Mouse (Mus musculus) midbrain, embryonic 11.5 days (tissue): Measurements from ENCODE around the gene Ddit4. TPM values are rescaled to one million over a fixed set of nuclear protein-coding genes. Genes with fewer than 3 reads are reported as not detected.
"Not testable (repeated sequence)": the region's sequence is repeated elsewhere in the genome, so short reads cannot be mapped to it uniquely, and the experiment has no call there.

Experiments
- ATAC-seq: fragments of 200-750 bp; cut with Nextera tagmentation; 2 replicates; pipeline ENCODE4 v1.8.0; 2017; ENCODE audit warnings: moderate TSS enrichment, moderate library complexity; ENCODE audit not compliant: low FRiP score
- DNase-seq: peaks from one replicate; pipeline ENCODE4 v3.0.0; 2015; ENCODE audit warnings: low spot score; ENCODE audit errors: missing footprints
- H3K27ac ChIP-seq: fragments of 300-500 bp; sonication (generic); 2 replicates; pipeline ENCODE4 v1.5.1; 2014; ENCODE audit warnings: low read depth, low read length
- H3K27me3 ChIP-seq: fragments of 300-500 bp; sonication (generic); 2 replicates; pipeline ENCODE4 v1.6.1; 2014; ENCODE audit warnings: mild to moderate bottlenecking, low read length, moderate library complexity, mixed read lengths; ENCODE audit not compliant: control insufficient read depth, insufficient read depth
- H3K36me3 ChIP-seq: fragments of 300-500 bp; sonication (generic); 2 replicates; pipeline ENCODE4 v1.6.1; 2014; ENCODE audit warnings: mild to moderate bottlenecking, low read length, moderate library complexity, mixed read lengths; ENCODE audit not compliant: control insufficient read depth, insufficient read depth
- H3K4me1 ChIP-seq: fragments of 300-500 bp; sonication (generic); 2 replicates; pipeline ENCODE4 v1.6.1; 2014; ENCODE audit warnings: low read length; ENCODE audit not compliant: control insufficient read depth, insufficient read depth
- H3K4me2 ChIP-seq: fragments of 300-500 bp; sonication (generic); 2 replicates; pipeline ENCODE4 v1.6.1; 2014; ENCODE audit warnings: mild to moderate bottlenecking, moderate library complexity
- H3K4me3 ChIP-seq: fragments of 300-500 bp; sonication (generic); 2 replicates; pipeline ENCODE4 v1.5.1; 2014; ENCODE audit warnings: low read depth, low read length
- H3K9ac ChIP-seq: fragments of 300-500 bp; sonication (generic); 2 replicates; pipeline ENCODE4 v1.6.1; 2014; ENCODE audit warnings: low read length
- H3K9me3 ChIP-seq: fragments of 300-500 bp; sonication (generic); 2 replicates; pipeline ENCODE4 v1.6.1; 2016; ENCODE audit warnings: low read length; ENCODE audit not compliant: control insufficient read depth
- WGBS: fragments of 180-500 bp; shearing (Covaris S2); extraction: QIAGEN DNeasy Blood & Tissue Kit; methylation state at CpG from one replicate; pipeline ENCODE4 v1.1.7; 2014; 5-methylcytosine and 5-hydroxymethylcytosine counted together
- polyA plus RNA-seq: library from polyadenylated mRNA; unstranded; fragments of >200 nt; fragmentation: Nextera tagmentation; extraction: Ambion mirVana; gene quantifications from 2 replicates; pipeline ENCODE4 v1.2.1, GENCODE M21; 2014

The Ddit4 gene
- polyA plus RNA-seq = 4.1 and 4.5 TPM in 2 replicates

DNA sequence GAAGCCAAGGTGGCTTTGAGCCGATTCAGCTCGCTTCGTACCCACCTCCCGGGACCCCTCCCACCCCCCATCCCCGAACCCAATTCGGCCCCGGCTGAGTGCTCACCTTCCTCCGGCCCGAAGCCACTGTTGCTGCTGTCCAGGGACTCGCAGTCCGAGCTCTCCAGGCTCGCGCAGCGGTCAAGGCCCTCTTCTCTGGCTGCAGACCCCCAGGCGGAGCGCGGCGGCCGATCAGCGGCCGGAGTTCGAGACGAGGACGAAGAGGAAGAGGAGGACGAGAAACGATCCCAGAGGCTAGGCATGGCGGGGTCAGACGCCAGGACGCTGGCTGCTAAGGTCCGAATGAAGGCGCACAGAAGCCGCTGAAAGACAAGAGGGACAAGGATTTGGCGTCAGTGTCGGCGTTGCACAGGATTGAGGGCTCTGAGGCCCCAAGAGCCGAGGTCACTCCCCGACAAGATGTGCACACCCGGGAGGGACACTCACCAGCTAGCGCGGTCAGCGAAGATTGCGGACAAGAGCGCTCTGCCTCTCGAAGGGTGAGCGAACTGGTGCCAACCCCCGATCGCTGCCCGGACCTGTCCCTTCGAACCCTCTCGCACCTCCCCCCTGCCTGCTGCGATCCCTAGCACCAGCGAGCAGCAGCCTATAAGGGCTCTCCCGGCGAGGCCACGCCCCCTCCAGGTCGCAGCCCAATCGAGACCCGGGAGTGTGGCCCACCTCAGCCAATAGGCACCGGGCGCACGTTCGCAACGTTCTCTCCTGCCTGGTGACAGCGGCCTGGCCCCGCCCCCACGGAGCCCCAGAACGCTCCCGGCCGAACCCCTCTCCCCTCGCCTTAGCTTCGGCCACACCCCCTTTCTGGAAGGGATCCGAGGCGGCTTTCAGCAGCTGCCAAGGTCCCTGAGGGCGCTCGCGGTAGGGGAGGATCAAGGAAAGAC is at the start of gene Ddit4:
Gene Ddit4, minus strand, starts transcription at position 624 of the 941 bp plus-strand sequence.
- H3K4me1 ChIP-seq = peaks cover 26% of the 10 kb centered on the region
- no peaks in the 10 kb centered on the region for H3K27me3 ChIP-seq

DNA sequence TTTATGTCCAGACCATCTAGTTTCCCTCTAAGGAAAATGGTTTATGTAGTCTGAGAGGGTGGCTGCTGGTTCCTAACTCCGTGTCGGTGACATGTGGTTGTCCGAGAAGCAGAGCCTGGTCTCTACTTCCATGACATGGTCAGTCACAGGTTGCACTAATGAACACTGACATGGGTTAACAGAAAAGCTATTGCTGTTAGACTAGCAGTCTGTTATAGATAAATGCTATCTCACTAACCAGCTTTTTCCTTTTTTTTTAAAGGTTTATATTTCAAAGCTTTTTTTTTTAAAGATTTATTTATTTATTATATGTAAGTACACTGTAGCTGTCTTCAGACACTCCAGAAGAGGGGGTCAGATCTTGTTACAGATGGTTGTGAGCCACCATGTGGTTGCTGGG is 47.4 kb upstream of the Ddit4 start:
- H3K36me3 ChIP-seq = peaks cover 5% of the 10 kb centered on the region; the same call in 1 of the 2 replicates
- 95% methylated on average over 3 of the region's 3 CpGs for WGBS

More for the DNA sequence above, at the start of gene Ddit4:
- Histone ChIP-seq H3K4me2 (peak within 1 kb of the TSS; percentile 93), H3K4me3 (peak within 1 kb of the TSS; percentile 83), H3K9ac (peak within 1 kb of the TSS; percentile 92), H3K36me3 (no peaks in the 10 kb centered on the region), H3K27ac (peak within 1 kb of the TSS; percentile 95), H3K9me3 (no peaks in the 10 kb centered on the region)
- peak; percentile 97 for ATAC-seq
- peak; percentile 99 for DNase-seq
- under 1% methylated on average over 76 of the region's 76 CpGs for whole genome bisulfite sequencing

DNA sequence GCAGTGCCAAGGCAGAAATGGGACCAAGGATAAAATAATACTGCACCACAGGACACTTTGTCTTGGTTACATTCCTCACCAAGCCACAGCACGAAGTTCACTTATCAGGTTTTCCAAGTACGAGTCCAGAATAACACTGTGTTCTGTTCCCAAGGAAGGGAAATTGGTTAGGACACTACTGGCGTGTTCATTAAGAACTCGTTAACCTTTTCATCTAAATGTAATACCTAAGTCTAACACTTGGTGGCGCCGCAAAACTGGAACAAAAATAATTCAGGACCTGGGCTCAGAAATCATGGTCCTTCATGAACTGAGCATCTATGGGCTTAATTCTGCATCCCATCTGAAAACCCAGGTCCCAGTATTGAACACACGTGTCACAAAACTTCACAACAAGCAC is 46.0 kb upstream of the Ddit4 start:
- ATAC-seq = no peak
- Histone ChIP-seq H3K9ac (no peak overlapping the region), H3K27me3 (no peaks in the 10 kb centered on the region), H3K4me3 (no peak overlapping the region), H3K4me1 (peaks cover 5% of the 10 kb centered on the region; the same call in 1 of the 2 replicates), H3K27ac (no peak overlapping the region), H3K4me2 (no peak overlapping the region), H3K9me3 (no peaks in the 10 kb centered on the region), H3K36me3 (peaks cover 5% of the 10 kb centered on the region; the same call in 1 of the 2 replicates)
- DNase-seq = peak; percentile 94
- WGBS = 23% methylated on average over 7 of the region's 7 CpGs

More for the DNA sequence above, 47.4 kb upstream of the Ddit4 start:
- Histone ChIP-seq H3K9me3 (no peaks in the 10 kb centered on the region), H3K27ac (no peak overlapping the region), H3K4me2 (no peak overlapping the region), H3K27me3 (no peaks in the 10 kb centered on the region), H3K9ac (no peak overlapping the region), H3K4me3 (no peak overlapping the region), H3K4me1 (peaks cover 8% of the 10 kb centered on the region; the same call in 1 of the 2 replicates)
- DNase-seq = no peak
- no peak for ATAC-seq

DNA sequence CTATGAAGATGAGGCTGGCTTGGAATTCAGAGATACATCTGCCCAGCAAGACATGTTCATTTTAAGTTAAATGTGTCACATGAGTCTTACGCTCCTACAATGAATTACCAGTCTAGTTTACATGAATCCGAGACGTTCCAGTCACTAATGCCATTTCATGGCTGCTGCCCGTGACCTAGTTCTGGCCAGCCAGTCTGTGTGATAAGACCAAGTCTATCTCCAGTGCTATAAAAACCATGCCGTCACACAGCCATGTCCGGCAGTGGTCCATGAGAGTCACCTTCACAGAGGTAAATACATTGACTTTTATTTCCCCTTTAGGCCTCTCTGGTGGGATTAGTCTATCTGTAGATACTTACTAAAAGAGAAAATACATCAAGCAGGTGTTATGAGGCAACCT is 44.3 kb upstream of the Ddit4 start:
- no peaks in the 10 kb centered on the region for H3K9me3 ChIP-seq
- DNase-seq = no peak
- WGBS = 94% methylated on average over 6 of the region's 6 CpGs
- H3K27me3 ChIP-seq = no peaks in the 10 kb centered on the region
- peaks cover 5% of the 10 kb centered on the region; the same call in 1 of the 2 replicates for H3K36me3 ChIP-seq
- no peak for ATAC-seq
- no peak overlapping the region for H3K4me3 ChIP-seq
- H3K27ac ChIP-seq = no peak overlapping the region
- no peak overlapping the region for H3K9ac ChIP-seq
- H3K4me2 ChIP-seq = no peak overlapping the region
- H3K4me1 ChIP-seq = no peaks in the 10 kb centered on the region

DNA sequence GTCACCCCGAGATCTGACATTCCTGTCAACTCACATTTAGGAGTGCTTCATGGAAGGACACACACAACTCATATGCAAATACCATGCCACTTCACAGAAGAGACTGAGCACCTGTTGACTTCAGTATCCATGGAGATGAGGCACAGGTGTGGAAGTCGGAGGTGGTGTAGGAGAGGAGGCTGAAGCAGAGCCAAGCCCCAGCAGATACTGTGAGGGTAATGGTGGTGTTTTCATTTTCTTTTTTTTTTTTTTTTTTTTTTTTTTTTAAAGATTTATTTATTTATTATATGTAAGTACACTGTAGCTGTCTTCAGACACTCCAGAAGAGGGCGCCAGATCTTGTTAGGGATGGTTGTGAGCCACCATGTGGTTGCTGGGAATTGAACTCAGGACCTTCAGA is 42.2 kb upstream of the Ddit4 start:
- not testable (repeated sequence) for H3K4me3 ChIP-seq, H3K27ac ChIP-seq, H3K4me1 ChIP-seq, H3K27me3 ChIP-seq, H3K36me3 ChIP-seq, DNase-seq, H3K9me3 ChIP-seq, H3K4me2 ChIP-seq, ATAC-seq, H3K9ac ChIP-seq
- 85% methylated on average over 2 of the region's 3 CpGs for WGBS

DNA sequence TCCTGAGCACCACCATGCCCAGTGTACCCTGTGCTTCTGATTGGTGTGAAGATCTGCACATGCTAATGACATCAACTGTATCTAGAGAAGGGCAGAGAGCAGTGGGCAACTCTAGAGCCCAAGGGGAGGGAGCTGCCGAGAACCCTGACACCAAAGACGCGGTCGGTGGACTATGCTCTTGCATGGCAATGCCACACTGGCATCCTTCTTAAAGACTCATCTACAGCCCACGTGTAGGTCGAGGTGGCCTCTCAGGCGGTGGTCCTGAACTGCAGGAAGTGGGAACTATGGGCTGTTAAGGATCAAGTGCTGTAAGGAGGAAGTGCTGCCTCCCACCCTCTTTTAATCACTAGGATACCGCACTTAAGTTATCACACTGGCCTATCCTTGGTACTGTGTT is 40.4 kb upstream of the Ddit4 start:
- H3K9me3 ChIP-seq = no peaks in the 10 kb centered on the region
- H3K27me3 ChIP-seq = no peaks in the 10 kb centered on the region
- H3K4me3 ChIP-seq = no peak overlapping the region
- H3K4me1 ChIP-seq = no peaks in the 10 kb centered on the region
- no peak overlapping the region for H3K9ac ChIP-seq
- WGBS = 89% methylated on average over 8 of the region's 8 CpGs
- DNase-seq (no peak), ATAC-seq (no peak)
- no peak overlapping the region for H3K27ac ChIP-seq
- peaks cover 19% of the 10 kb centered on the region for H3K36me3 ChIP-seq
- H3K4me2 ChIP-seq = no peak overlapping the region

DNA sequence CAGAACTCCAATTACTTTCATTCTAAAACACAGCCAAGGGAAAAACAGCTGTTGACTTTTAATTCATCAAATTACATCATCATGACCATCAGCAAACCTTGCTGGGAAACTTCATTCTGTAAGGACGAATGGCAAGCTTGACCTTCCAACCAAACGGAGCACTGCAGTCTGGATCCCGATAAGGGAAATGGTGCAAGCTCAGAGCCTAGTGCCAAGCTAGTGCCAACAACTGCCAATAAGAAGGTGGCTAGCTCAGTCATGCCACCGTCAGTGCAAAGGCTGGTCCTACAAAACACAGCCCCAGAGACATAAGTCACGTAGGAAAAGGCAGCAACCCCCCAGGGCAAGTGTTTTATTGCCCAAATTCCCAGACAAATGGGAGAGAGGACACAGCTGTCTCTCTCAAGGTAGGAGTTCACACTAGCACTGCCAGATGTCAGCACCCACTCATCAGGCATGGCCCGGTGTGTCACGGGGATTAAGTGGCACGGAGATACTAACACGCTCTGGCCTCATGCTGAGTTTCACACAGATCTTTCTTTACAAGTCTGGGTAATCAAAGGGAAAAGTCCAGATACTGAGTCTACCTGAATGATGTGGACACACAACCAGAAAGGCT is 39.7 kb upstream of the Ddit4 start:
- Histone ChIP-seq H3K4me1 (no peaks in the 10 kb centered on the region), H3K4me3 (no peak overlapping the region), H3K36me3 (peaks cover 19% of the 10 kb centered on the region), H3K27ac (no peak overlapping the region), H3K4me2 (no peak overlapping the region), H3K9me3 (no peaks in the 10 kb centered on the region), H3K9ac (no peak overlapping the region), H3K27me3 (no peaks in the 10 kb centered on the region)
- DNase-seq (no peak), ATAC-seq (no peak)
- WGBS = 91% methylated on average over 9 of the region's 9 CpGs

DNA sequence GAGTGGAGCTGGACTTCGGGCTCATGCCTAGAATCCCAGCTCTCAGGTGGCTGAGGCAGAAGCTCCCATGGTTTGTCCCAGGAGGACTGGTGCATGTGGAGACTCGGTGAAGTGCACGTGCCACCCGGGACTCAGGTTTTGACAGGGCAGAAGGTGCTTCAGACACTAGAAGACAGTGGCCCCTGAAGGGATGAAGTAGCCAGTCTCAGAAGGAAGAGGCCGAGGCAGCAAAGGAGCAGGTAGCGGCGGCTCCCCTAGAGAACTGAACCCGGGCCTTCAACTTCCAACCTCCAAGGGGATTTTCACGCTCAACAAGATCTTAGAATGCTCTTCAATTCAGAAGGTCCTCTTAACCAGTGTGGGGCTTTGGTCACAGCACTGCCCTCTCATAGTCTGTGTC is 38.8 kb upstream of the Ddit4 start:
- Histone ChIP-seq H3K36me3 (peaks cover 17% of the 10 kb centered on the region), H3K4me1 (no peaks in the 10 kb centered on the region), H3K9me3 (no peaks in the 10 kb centered on the region), H3K9ac (no peak overlapping the region), H3K27me3 (no peaks in the 10 kb centered on the region), H3K4me3 (no peak overlapping the region), H3K4me2 (no peak overlapping the region), H3K27ac (no peak overlapping the region)
- ATAC-seq = no peak
- no peak for DNase-seq
- WGBS = 92% methylated on average over 9 of the region's 9 CpGs

DNA sequence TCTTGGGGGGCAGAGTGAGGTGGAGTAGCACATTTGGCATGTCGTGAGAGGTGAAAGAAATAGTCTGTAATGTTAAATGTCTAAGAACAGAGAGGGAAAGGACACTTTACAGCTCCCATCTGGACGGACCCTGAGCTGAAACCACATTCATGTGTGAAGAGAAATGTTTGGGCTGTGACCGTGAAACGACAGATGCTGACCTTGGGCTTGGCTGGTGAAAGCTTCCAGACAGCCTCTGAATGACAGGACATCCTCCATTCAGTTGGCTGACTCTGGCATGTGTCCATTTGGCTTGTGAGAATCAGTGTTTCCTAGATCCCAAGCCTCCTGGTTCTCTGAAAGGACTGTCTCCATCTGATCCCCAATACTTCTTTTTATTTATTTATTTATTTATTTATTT is 36.4 kb upstream of the Ddit4 start:
- Histone ChIP-seq H3K4me1 (no peaks in the 10 kb centered on the region), H3K9me3 (no peaks in the 10 kb centered on the region), H3K27me3 (no peaks in the 10 kb centered on the region), H3K36me3 (peaks cover 14% of the 10 kb centered on the region), H3K4me3 (no peak overlapping the region), H3K9ac (no peak overlapping the region), H3K4me2 (no peak overlapping the region), H3K27ac (no peak overlapping the region)
- DNase-seq (no peak), ATAC-seq (no peak)
- WGBS = 97% methylated on average over 4 of the region's 4 CpGs
